Mouse (Mus musculus) neural tube, embryonic 14.5 days (tissue): ENCODE results near the gene Psmb10. TPM values are rescaled to one million over a fixed set of nuclear protein-coding genes. Genes with fewer than 3 reads are reported as not detected.

Experiments used
- ATAC-seq: fragments of 200-750 bp; cut with Nextera tagmentation; 2 replicates; pipeline ENCODE4 v1.8.0; 2017; ENCODE audit warnings: low read depth, mild to moderate bottlenecking, moderate TSS enrichment, moderate library complexity
- H3K27ac ChIP-seq: fragments of 300-500 bp; sonication (generic); 2 replicates; pipeline ENCODE4 v1.5.1; 2014; ENCODE audit warnings: low read depth, mild to moderate bottlenecking, control low read depth, low read length, moderate library complexity, mixed read lengths
- H3K27me3 ChIP-seq: fragments of 300-500 bp; sonication (generic); 2 replicates; pipeline ENCODE4 v1.6.1; 2014; ENCODE audit warnings: low read length; ENCODE audit not compliant: control insufficient read depth, insufficient read depth
- H3K36me3 ChIP-seq: fragments of 300-500 bp; sonication (generic); 2 replicates; pipeline ENCODE4 v1.6.1; 2014; ENCODE audit warnings: low read length, mixed read lengths; ENCODE audit not compliant: control insufficient read depth, insufficient read depth
- H3K4me1 ChIP-seq: fragments of 300-500 bp; sonication (generic); 2 replicates; pipeline ENCODE4 v1.6.1; 2014; ENCODE audit warnings: low read length; ENCODE audit not compliant: control insufficient read depth, insufficient read depth
- H3K4me2 ChIP-seq: fragments of 300-500 bp; sonication (generic); 2 replicates; pipeline ENCODE4 v1.6.1; 2014; ENCODE audit warnings: mild to moderate bottlenecking, low read depth, low read length, control low read depth
- H3K4me3 ChIP-seq: fragments of 300-500 bp; sonication (generic); 2 replicates; pipeline ENCODE4 v1.5.1; 2014; ENCODE audit warnings: low read depth, low read length, control low read depth, mixed read lengths
- H3K9ac ChIP-seq: fragments of 300-500 bp; sonication (generic); replicated peaks from 2 replicates; pipeline ENCODE4 v1.6.1; 2014; ENCODE audit warnings: low read depth, mild to moderate bottlenecking, control low read depth, low read length, mixed read lengths
- H3K9me3 ChIP-seq: fragments of 300-500 bp; sonication (generic); 2 replicates; pipeline ENCODE4 v1.6.1; 2016; ENCODE audit warnings: low read length; ENCODE audit not compliant: control insufficient read depth
- WGBS: fragments of 180-500 bp; shearing (Covaris S2); extraction: QIAGEN DNeasy Blood & Tissue Kit; methylation state at CpG from one replicate; pipeline ENCODE4 v1.1.7; 2014; 5-methylcytosine and 5-hydroxymethylcytosine counted together
- polyA plus RNA-seq: library from polyadenylated mRNA; unstranded; fragments of >200 nt; fragmentation: Nextera tagmentation; extraction: Ambion mirVana; gene quantifications from 2 replicates; pipeline ENCODE4 v1.2.1, GENCODE M21; 2014

Psmb10 gene
- polyA plus RNA-seq, 1 experiment from 2014 or later, result 76.8 TPM

- H3K4me1 ChIP-seq, result 0 out of 2 replicates have a peak, but pooled peaks cover 2% of the 10 kb centered on the region
- no peaks in the 10 kb centered on the region for H3K36me3 ChIP-seq
- H3K4me3 ChIP-seq, result peak overlapping the region; percentile 41
- peak overlapping the region; percentile 48 for H3K4me2 ChIP-seq
- H3K9me3 ChIP-seq, result no peaks in the 10 kb centered on the region
- no peak overlapping the region for H3K27ac ChIP-seq
- peak; percentile 72 for ATAC-seq
- peak overlapping the region; percentile 44 for H3K9ac ChIP-seq
- WGBS, result 3% methylated on average over 40 of the region's 40 CpGs
- peaks cover 12% of the 10 kb centered on the region for H3K27me3 ChIP-seq
These were observed 27.1 kb upstream of the Psmb10 start for GRCm38 (mm10) chr8:105965266-105965904.

DNA sequence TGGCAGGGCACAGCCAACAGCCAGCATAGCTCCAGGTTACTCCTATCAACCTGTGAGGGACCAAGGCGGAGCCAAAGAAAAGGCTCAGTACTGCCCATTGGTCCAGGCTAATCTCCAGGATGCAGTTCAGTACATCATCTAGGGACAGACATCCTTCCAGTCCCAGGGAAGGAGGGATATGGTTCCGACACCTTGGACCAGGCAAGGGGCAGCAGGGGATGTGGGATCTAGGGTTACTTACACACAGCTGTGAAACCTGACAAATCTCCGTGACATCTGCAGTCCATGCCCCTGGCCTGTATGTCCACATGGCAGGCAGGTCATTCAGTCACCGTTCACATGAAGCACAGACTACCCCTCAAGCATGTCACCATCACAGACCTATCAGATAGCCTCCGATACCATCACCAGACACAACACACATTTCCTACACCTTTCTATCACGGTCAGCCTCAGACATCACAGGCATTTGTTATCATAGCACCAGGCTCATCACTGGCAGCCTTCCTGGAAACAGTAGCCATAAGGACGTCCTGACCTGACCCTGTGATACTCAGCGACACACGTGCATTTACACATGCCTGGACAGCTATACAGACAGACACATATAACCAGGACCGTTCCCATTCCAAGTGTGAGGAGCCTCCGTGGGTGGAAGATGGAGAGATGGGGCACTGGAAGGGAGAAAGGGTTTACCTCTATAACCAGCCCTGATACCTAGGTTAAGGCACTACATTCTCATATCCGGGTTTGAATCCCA, 26.4 kb upstream of the Psmb10 start:
- no peaks in the 10 kb centered on the region for H3K9me3 ChIP-seq
- H3K9ac ChIP-seq, result no peak overlapping the region
- ATAC-seq, result no peak
- peaks cover 12% of the 10 kb centered on the region for H3K27me3 ChIP-seq
- H3K36me3 ChIP-seq, result no peaks in the 10 kb centered on the region
- H3K27ac ChIP-seq, result no peak overlapping the region
- H3K4me2 ChIP-seq, result peak overlapping the region; percentile 48
- H3K4me3 ChIP-seq, result peak overlapping the region; percentile 41
- H3K4me1 ChIP-seq, result 0 out of 2 replicates have a peak, but pooled peaks cover 2% of the 10 kb centered on the region
- WGBS, result 76% methylated on average over 12 of the region's 12 CpGs

- WGBS, result 92% methylated on average over 10 of the region's 10 CpGs
- Histone ChIP-seq H3K9me3 (no peaks in the 10 kb centered on the region), H3K4me2 (no peak overlapping the region), H3K27me3 (peaks cover 7% of the 10 kb centered on the region), H3K27ac (no peak overlapping the region), H3K36me3 (no peaks in the 10 kb centered on the region), H3K4me1 (0 out of 2 replicates have a peak, but pooled peaks cover 2% of the 10 kb centered on the region), H3K9ac (no peak overlapping the region), H3K4me3 (no peak overlapping the region)
- ATAC-seq, result no peak
These were observed 23.3 kb upstream of the Psmb10 start for GRCm38 (mm10) chr8:105961536-105961935.

GRCm38 (mm10) chr8:105961101-105961500, 22.9 kb upstream of the Psmb10 start:
- Histone ChIP-seq H3K4me2 (no peak overlapping the region), H3K36me3 (no peaks in the 10 kb centered on the region), H3K27ac (no peak overlapping the region), H3K9ac (no peak overlapping the region), H3K9me3 (no peaks in the 10 kb centered on the region), H3K27me3 (peaks cover 7% of the 10 kb centered on the region), H3K4me3 (no peak overlapping the region), H3K4me1 (0 out of 2 replicates have a peak, but pooled peaks cover 2% of the 10 kb centered on the region)
- ATAC-seq, result no peak
- 83% methylated on average over 14 of the region's 14 CpGs for WGBS

- no peak overlapping the region for H3K4me2 ChIP-seq
- no peaks in the 10 kb centered on the region for H3K27me3 ChIP-seq
- no peak for ATAC-seq
- no peaks in the 10 kb centered on the region for H3K9me3 ChIP-seq
- no peak overlapping the region for H3K27ac ChIP-seq
- H3K4me3 ChIP-seq, result no peak overlapping the region
- no peak overlapping the region for H3K9ac ChIP-seq
- 86% methylated on average over 7 of the region's 7 CpGs for WGBS
- H3K36me3 ChIP-seq, result no peaks in the 10 kb centered on the region
- no peaks in the 10 kb centered on the region for H3K4me1 ChIP-seq
These were observed 21.1 kb upstream of the Psmb10 start for GRCm38 (mm10) chr8:105959350-105959749.

DNA sequence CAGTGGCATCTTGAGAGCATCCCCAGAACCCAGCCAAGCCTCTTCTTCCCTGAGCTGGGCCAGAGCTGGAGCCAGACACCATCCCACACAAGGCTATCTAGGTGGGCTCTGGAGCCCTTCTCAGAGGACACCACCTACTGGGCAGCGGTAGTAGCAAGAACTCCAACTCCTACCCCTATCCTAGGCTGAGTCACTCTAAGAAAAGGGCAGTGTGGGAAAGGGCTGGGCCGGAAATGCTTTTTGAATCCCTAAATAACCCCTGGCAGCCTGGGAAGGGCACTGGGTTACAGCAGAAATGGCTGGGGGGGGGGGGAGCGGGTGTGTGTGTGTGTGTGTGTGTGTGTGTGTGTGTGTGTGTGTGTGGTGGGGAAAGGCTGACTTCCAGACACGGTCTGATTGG, 19.6 kb upstream of the Psmb10 start:
- Histone ChIP-seq H3K4me3 (no peak overlapping the region), H3K27me3 (no peaks in the 10 kb centered on the region), H3K27ac (no peak overlapping the region), H3K4me2 (no peak overlapping the region), H3K4me1 (no peaks in the 10 kb centered on the region), H3K9ac (no peak overlapping the region), H3K9me3 (no peaks in the 10 kb centered on the region), H3K36me3 (no peaks in the 10 kb centered on the region)
- WGBS, result 64% methylated on average over 3 of the region's 4 CpGs
- ATAC-seq, result no peak

DNA sequence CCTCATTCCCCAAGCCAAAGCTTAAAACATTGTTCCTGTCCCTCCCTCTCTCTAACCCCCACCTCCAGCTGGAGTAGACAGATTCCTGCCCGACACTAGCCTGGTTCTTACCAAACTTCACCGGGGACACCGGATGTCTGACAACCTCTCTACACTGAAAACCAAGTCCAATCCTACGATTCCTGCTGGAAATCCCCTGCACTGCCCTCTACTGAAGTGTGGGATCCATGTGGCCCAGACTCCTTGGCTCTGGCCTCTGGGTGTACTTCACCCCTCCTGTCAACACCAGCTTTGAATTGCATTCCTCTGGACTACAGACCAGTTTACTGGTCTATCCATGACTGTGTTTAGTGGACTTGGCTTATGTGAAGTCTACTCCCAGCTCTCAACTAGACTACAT, 18.3 kb upstream of the Psmb10 start:
- H3K4me2 ChIP-seq, result no peak overlapping the region
- no peaks in the 10 kb centered on the region for H3K4me1 ChIP-seq
- H3K36me3 ChIP-seq, result no peaks in the 10 kb centered on the region
- no peaks in the 10 kb centered on the region for H3K27me3 ChIP-seq
- H3K4me3 ChIP-seq, result no peak overlapping the region
- ATAC-seq, result no peak
- H3K27ac ChIP-seq, result no peak overlapping the region
- H3K9ac ChIP-seq, result no peak overlapping the region
- no peaks in the 10 kb centered on the region for H3K9me3 ChIP-seq
- WGBS, result 91% methylated on average over 4 of the region's 4 CpGs

DNA sequence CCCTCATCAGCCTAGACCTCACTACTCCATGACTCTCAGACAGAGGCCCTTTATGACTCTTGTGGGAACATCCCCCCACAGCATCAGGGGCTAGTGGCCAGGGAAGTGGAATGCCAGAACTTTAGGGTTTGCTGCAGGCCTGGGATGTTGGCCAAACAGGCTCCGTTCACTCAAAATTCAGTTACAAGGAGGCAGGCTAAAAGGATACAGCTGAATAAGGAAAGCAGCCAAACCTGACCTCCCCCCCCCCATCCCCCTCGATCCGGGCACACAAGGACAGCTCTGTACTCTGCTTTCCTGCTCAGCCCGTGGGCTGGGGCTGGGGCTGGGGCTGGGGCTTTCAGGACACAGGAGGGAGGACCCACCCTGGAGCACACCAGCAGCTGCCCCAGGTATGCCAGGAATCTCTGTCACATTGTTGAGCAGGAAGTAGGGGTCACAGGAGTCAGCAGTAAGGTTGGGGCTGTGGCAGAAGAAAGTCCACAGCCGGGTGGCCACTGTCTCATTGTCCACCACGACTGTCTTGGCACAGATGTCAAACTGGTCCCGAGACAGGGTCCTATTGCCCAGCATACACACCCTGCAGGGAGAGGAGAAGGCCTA, 12.9 kb upstream of the Psmb10 start:
- H3K4me3 ChIP-seq, result no peak overlapping the region
- peak; percentile 85 for ATAC-seq
- H3K9me3 ChIP-seq, result no peaks in the 10 kb centered on the region
- peak overlapping the region; percentile 34; the same call in 1 of the 2 replicates for H3K27ac ChIP-seq
- no peak overlapping the region for H3K9ac ChIP-seq
- 63% methylated on average over 7 of the region's 7 CpGs for WGBS
- no peaks in the 10 kb centered on the region for H3K36me3 ChIP-seq
- no peaks in the 10 kb centered on the region for H3K27me3 ChIP-seq
- H3K4me2 ChIP-seq, result no peak overlapping the region
- H3K4me1 ChIP-seq, result no peaks in the 10 kb centered on the region

DNA sequence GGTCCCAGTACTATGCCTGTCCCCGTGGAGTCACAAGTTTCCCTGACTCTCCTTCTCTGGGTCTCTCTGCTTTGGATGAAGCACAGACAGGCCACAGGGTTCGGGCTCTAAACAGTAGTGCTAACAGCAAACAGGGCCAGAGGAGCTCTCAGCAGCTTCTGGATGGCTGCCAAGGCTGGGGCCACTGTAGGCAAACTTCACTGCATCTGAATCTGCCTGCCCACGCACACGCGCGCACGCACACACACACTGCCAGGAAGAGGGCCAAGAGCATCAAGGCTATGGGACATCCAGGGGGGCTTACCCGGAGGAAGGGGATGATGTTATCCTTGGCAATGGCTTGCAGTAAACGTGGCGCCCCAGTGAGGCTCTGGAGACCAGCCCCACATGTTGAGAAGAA, 11.1 kb upstream of the Psmb10 start:
- Histone ChIP-seq H3K27me3 (no peaks in the 10 kb centered on the region), H3K27ac (0 out of 2 replicates have a peak overlapping the region, but pooled peaks have one; percentile 30), H3K36me3 (no peaks in the 10 kb centered on the region), H3K9ac (no peak overlapping the region), H3K4me1 (no peaks in the 10 kb centered on the region), H3K4me3 (no peak overlapping the region), H3K9me3 (no peaks in the 10 kb centered on the region), H3K4me2 (no peak overlapping the region)
- WGBS, result 60% methylated on average over 10 of the region's 10 CpGs
- peak; percentile 57; the same call in 1 of the 2 replicates for ATAC-seq
